Mouse (Mus musculus) T-helper 17 cell (primary cell): ENCODE results near the gene Iars2.

Experiments used
- in situ Hi-C, 2 experiments: fragments of 300-600 bp; cut with MboI, MseI; formaldehyde crosslinking; loops; 1 replicate in 1 of 2; 2 replicates in 1 of 2; pipeline ENCODE4 v1.15.1; 2025; ENCODE audit warnings: high pct_unique_total_duplicates in 2 of 2

Iars2 gene

DNA sequence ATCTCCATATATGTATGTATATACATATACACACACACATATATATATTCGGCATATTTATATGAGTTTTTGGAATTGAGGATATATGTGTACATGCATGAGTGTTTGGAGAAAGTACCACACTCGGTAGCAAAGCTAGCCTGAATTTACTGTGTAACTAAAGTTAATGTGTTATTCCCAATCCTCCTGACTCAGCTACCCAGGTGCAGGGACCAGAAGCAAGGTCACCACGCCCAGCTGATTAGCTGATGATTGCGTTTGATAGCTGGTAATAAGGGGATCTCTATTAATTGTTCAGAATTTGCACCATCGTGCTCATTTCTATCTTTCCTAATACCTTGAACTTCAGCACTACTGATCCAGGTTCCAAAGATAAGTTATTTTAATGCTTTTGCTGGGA lies 4.5 kb upstream of the Iars2 start:
- in situ Hi-C loops, result no loop called here

DNA sequence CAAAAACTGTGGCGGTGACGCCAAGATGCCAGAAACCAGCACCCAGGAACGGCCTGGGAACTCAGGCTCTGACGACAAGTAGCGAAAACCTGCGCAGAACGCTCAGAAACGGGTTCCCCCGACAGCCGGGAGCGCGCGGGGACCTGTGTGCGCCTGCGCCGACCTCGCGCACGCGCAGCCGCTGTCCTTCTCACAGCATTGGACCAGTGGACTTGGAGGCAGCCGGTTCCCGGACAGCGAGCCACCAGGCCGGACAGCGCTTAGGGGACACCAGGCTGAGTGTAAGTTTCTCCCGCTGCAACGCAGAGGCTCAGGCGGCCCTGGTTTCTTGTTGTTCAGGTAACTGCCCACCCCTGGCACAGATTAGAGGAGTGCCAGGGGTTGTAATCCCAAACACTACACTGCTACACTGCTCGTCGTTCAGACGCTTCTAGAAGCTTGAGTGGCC lies 2.8 kb upstream of the Iars2 start, which contains the start of gene Bpnt1:
Bpnt1 (plus strand) TSS at position 167 of the 448 bp plus-strand sequence.
- in situ Hi-C loops, result no loop called here

DNA sequence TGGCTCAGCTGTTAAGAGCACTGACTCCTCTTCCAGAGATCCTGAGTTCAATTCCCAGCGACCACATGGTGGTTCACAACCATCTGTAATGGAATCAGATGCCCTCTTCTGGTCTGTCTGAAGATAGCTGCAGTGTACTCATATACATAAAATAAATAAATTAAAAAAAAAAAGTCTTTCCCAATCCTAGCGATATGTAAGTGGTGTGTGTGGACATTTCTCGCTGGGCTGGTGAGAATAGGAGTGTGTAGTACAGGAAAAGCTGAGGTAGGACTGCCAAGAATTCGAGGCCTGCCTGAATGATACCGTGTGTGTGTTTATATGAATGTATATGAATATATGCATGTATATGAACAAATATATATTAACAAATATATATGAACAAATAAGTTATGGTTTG lies 2.2 kb upstream of the Iars2 start:
- in situ Hi-C loops, result no loop called here

GRCm38 (mm10) chr1:185329851-185330250 lies 655 bp upstream of the Iars2 start:
- in situ Hi-C loops, result loop anchor here in 1 of 2 experiments (5.0 kb wide), 1 partner anchor 88 kb away; no protein-coding TSS in a partner anchor

- in situ Hi-C loops, result loop anchor here in 1 of 2 experiments (5.0 kb wide), 1 partner anchor 86 kb away; no protein-coding TSS in a partner anchor
These were observed 1.3 kb downstream of the Iars2 start for GRCm38 (mm10) chr1:185327754-185328345.

- in situ Hi-C loops, result loop anchor here in 1 of 2 experiments (25.0 kb wide), 1 partner anchor 1421 kb away; the partner anchor contains the start of gene Rrp15
These were observed 13.2 kb downstream of the Iars2 start for GRCm38 (mm10) chr1:185315846-185316568.

DNA sequence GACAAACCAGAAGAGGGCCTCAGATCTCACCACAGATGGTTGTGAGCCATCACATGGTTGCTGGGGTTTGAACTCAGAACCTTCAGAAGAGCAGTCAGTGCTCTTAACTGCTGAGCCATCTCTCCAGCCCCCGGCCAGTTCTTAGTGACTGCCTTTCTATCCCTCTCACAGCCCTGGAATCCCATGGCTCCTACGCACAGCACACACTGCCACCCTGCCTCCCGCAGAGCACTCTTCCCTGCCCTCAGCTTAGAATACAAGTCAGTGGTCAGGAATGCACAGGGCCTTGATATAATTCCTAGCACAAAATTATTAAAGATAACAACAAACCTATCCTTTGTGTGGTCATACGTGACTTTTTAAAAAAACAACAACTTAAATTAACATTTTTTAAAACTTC lies 14.7 kb downstream of the Iars2 start:
- in situ Hi-C loops, result loop anchor here in 1 of 2 experiments (25.0 kb wide), 1 partner anchor 1423 kb away; the partner anchor contains the start of gene Rrp15

DNA sequence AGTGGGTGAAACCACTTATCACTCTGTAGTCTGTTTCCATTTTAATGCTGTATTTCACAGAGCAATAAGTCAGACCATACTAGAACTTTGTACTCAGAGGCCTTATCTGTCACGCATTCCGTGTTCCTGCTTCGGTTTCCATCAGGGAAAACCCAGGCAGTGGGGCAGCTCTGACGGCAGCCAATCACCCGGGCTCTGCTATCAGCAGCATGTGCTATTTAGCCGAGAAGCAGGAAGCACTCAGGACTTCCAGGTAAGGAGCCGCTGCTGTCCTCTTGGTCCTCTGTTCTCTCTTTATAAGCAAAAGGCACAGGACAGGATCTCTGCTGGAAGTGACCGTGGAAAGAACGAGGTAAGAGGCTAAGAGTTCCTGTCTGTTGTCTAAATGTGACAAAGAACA lies 17.2 kb downstream of the Iars2 start:
- in situ Hi-C loops, result loop anchor here in 1 of 2 experiments (25.0 kb wide), 1 partner anchor 1425 kb away; the partner anchor contains the start of gene Rrp15

DNA sequence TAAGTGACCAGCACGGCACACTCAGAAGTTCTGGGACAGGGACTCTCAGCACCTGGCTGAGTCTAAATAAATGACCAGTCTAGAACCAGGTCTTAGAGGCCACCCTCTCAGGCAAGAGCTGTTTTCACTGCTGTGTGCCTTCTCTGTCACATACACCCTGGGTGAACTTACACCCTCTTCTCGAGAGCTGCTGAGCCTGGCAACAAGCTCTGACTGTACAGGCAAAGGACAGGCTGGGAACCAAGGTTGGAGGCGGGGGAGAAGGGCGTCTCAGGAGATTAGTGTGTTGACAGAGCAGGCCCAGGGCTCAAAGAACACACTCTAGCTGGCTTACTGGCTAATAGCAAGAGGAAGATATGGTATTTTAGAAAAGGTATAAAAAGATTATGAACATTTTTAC lies 20.3 kb downstream of the Iars2 start:
- in situ Hi-C loops, result loop anchor here in 1 of 2 experiments (25.0 kb wide), 1 partner anchor 1428 kb away; the partner anchor contains the start of gene Rrp15

GRCm38 (mm10) chr1:185308334-185308733 lies 20.9 kb downstream of the Iars2 start:
- in situ Hi-C loops, result loop anchor here in 1 of 2 experiments (25.0 kb wide), 1 partner anchor 1429 kb away; the partner anchor contains the start of gene Rrp15

DNA sequence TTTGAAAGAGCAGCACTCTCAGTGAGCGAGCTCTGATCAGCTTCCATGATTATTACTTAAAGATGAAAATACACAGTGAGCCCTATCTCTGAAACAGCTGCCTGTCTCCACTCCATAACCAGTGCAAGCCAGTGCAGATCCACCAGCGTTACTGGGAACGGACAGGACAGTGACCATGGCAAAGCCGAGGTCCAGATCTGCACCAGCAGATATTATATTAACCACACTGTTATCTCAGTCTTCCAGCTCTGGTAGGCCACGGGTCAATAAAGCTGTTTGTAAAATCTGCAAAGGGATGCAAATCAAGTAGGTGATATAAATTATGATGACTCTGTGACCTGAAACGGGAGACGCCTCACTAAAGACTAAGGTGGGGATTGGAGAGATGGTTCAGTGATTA lies 21.6 kb downstream of the Iars2 start:
- in situ Hi-C loops, result loop anchor here in 1 of 2 experiments (25.0 kb wide), 1 partner anchor 1430 kb away; the partner anchor contains the start of gene Rrp15

DNA sequence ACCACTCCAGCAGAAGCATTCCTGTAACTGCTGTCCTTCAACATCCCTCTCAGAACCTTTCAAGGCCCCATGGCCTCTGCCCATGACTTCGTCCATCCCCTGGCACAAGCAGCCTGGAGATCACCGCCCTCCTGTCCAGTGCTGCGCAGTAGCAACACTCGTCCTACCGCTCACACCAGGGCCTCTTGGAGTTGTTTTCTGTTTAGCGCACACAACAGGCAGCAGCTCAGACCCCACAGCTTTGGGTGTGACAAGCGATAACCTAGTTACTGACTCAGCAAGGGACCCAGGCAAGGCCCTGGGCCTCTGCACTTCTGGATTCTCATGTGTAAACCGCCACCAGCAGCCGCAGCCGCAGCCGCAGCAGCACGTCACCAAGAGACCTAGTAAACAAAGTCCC lies 22.4 kb downstream of the Iars2 start:
- in situ Hi-C loops, result loop anchor here in 1 of 2 experiments (25.0 kb wide), 1 partner anchor 1430 kb away; the partner anchor contains the start of gene Rrp15

DNA sequence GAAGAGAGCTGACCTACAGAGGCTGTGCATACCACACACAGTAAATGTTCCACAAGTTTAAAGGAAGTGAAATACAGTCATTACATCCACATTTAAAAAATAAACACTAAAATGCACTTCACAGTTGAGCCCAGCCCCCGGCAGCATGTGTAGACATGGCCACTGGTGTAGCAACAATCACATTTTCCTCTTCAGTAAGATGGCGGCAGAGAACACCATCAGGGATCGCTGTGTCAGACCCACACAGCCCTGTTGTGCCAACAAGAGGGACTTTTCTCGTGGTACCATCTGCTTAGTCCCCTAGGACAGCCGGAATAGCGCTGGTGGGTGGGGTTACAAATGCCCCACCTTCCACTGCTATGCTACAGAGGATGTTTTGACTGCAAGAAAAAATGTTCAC lies 26.4 kb downstream of the Iars2 start:
- in situ Hi-C loops, result loop anchor here in 1 of 2 experiments (25.0 kb wide), 1 partner anchor 1434 kb away; the partner anchor contains the start of gene Rrp15

GRCm38 (mm10) chr1:185298496-185298895 lies 30.7 kb downstream of the Iars2 start:
- in situ Hi-C loops, result no loop called here

DNA sequence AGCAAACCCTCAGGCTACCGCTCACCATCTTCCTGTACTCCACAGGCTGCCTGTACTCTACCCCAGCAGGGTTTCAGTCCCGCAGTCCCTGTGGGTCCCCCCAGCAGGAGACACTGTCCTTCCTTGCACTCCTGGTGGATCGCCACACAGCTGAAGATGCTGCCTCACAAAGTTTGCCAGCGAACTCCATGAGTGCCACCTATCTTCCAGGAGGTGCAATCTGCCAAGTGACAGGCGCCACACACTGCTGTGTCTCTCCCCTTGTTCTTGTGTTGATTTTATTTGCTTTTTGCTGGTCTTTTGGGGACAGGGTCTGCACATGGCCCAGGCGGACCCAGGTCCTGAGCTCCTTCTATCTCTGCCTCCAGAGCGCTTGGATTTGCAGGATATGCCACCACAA lies 32.3 kb downstream of the Iars2 start:
- in situ Hi-C loops, result no loop called here

DNA sequence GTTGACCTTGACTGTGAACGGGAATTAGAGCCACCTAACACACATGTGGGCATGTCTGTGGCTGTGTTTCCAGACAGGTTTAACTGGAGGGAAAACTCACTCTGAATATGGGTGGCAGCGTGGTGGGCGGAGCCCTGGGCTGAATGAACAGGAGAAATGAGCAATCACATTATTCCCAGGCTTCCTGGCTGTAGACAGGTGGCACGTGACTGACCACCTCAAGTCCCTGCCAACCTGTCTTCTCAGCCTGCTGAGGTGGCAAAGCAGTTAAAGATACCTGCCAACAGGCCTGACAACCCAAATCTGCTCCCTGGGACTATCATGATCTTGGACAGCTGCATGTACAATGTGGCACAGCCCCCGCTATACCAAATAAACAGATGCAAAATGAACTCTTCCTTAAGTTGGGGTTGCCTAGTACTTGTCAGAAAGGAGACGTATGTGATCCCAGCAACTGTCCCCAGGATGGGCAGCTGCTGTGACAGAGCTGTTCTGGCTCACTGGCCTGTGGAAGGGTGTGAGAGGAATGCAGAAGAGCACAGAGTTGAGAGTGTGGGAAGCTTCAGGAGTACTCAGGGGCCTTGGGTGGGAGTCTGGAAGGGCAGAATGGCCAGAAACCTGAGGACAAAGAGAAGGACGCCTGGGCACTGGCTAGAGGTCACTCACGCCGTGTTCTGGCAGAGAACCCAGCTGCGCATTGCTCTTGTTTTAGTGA lies 36.4 kb downstream of the Iars2 start:
- in situ Hi-C loops, result no loop called here

- in situ Hi-C loops, result no loop called here
These were observed 37.9 kb downstream of the Iars2 start for GRCm38 (mm10) chr1:185291336-185291735.

GRCm38 (mm10) chr1:185289231-185289630 lies 40.0 kb downstream of the Iars2 start:
- in situ Hi-C loops, result no loop called here

- in situ Hi-C loops, result no loop called here
These were observed 42.1 kb downstream of the Iars2 start for GRCm38 (mm10) chr1:185287066-185287465.

GRCm38 (mm10) chr1:185285171-185285570 lies 44.0 kb downstream of the Iars2 start:
- in situ Hi-C loops, result no loop called here

DNA sequence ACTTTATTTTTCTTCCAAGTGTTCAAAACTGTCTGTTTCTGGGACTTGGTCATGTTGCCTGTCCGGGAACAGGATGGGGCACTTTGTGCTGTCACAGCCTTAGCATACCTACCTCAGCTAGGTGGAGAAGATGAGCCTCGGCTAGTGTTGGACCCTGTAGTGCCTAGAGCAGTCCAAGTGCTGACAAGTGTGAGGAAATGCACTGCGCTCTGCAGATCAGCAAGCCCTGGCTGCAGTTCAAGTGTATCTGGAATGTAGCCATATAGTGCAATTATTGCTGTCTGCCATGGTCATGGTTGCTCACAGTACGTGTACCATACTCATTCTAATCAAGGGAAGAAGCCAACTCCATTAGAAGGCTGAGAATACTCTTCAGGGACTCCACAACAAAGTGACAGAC lies 44.5 kb downstream of the Iars2 start:
- in situ Hi-C loops, result no loop called here

DNA sequence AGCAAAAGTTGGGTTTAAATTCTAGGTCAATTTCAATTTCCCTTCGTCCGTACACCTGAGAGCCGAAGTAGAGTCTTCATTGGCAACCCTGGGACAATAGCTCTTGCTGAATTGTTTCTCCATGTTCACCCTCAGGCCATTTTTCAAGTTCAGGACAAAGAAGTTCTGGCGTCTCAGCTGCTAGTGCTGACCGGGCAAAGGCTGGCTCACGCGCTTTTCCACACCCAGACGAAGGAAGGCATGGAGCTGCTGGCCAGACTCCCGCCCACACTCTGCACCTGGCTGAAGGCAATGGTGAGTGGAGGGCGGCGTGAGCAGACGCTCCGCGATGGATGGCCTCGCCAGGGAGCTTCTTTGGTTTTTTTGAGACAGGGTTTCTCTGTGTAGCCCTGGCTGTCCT lies 45.9 kb downstream of the Iars2 start:
- in situ Hi-C loops, result no loop called here
